Mouse (Mus musculus) heart, adult 2 months (tissue): Measurements from ENCODE around the gene Cul9.

Experiments used
- EP300 ChIP-seq: fragments of 200-500 bp; IDR thresholded peaks from 2 replicates; pipeline ENCODE4 v1.6.1; 2011; ENCODE audit warnings: low read depth, low read length, control low read depth; ENCODE audit not compliant: insufficient read depth
- POLR2A ChIP-seq: fragments of 200-500 bp; IDR thresholded peaks from 2 replicates; pipeline ENCODE4 v1.6.1; 2011; ENCODE audit warnings: mild to moderate bottlenecking, low read depth, low read length, control low read depth; ENCODE audit not compliant: insufficient read depth

- no peak for TF ChIP-seq POLR2A
- no peak for TF ChIP-seq EP300
These were observed 49.4 kb downstream of the Cul9 start, which contains the start of gene Dnph1 for GRCm38 (mm10) chr17:46496623-46497434.
